ENCODE assay signal across 31 mouse cellular contexts in genomic region chr5:129077240-129077639, GRCm38 (mm10). TPM values are rescaled to one million over a fixed set of nuclear protein-coding genes. Genes with fewer than 3 reads are reported as not detected.
DNase-seq lines count a peak whose midpoint lies in the region; ATAC-seq and TF ChIP-seq lines count a peak whose summit lies in the region.
"Had no signal": no experiment of that assay in that cellular context is flagged by ENCODE, and none has a peak within 500 bp of the region (broad histone marks: within the 10 kb centered on the region; RNA-seq: fewer than 3 reads in every experiment).

No protein-coding gene starts in this region.

- no peak for TF ChIP-seq EP300 in liver, postnatal 0 days (IDR thresholded peaks at IDR 0.05; ENCODE audit: low read depth)

- H3K9me3 ChIP-seq in liver, postnatal 0 days (ENCODE audit: low read length): no peaks in the 10 kb centered on the region
- no peaks in the 10 kb centered on the region for H3K9me3 ChIP-seq in liver, embryonic 11.5 days (ENCODE audit: control insufficient read depth, low read length)
- H3K9me3 ChIP-seq in midbrain, embryonic 10.5 days (replicated peaks): no peaks in the 10 kb centered on the region
- H3K9me3 ChIP-seq: embryonic facial prominence, embryonic 15.5 days; forebrain, embryonic 15.5 days; heart, embryonic 15.5 days; limb, embryonic 15.5 days; liver, embryonic 15.5 days; midbrain, embryonic 15.5 days; neural tube, embryonic 13.5 days had no signal

- no peak overlapping the region for H3K9ac ChIP-seq in liver, postnatal 0 days (replicated peaks)
- H3K9ac ChIP-seq in liver, embryonic 11.5 days (ENCODE audit: low read depth, low read length): no peak overlapping the region
- H3K9ac ChIP-seq: embryonic facial prominence, embryonic 15.5 days; forebrain, embryonic 15.5 days; heart, embryonic 15.5 days; hindbrain, embryonic 14.5 days; limb, embryonic 15.5 days; liver, embryonic 15.5 days; midbrain, embryonic 15.5 days; neural tube, embryonic 13.5 days had no signal

- no peak overlapping the region for H3K4me2 ChIP-seq in liver, postnatal 0 days (ENCODE audit: low read depth, low read length)
- no peak overlapping the region for H3K4me2 ChIP-seq in liver, embryonic 11.5 days
- H3K4me2 ChIP-seq: embryonic facial prominence, embryonic 15.5 days; forebrain, embryonic 15.5 days; heart, embryonic 15.5 days; hindbrain, embryonic 14.5 days; limb, embryonic 15.5 days; liver, embryonic 15.5 days; midbrain, embryonic 15.5 days; neural tube, embryonic 13.5 days had no signal

- no peak overlapping the region for H3K4me3 ChIP-seq in liver, postnatal 0 days (ENCODE audit: low read depth, low read length)
- no peak overlapping the region for H3K4me3 ChIP-seq in liver, embryonic 11.5 days (ENCODE audit: low read depth, low read length)
- H3K4me3 ChIP-seq in midbrain, embryonic 10.5 days: no peak overlapping the region
- H3K4me3 ChIP-seq: embryonic facial prominence, embryonic 15.5 days; forebrain, embryonic 15.5 days; heart, embryonic 15.5 days; limb, embryonic 15.5 days; liver, embryonic 15.5 days; midbrain, embryonic 15.5 days; myocyte; neural tube, embryonic 13.5 days had no signal

- H3K27me3 ChIP-seq in liver, postnatal 0 days (ENCODE audit: insufficient read depth, low read length): no peaks in the 10 kb centered on the region
- no peaks in the 10 kb centered on the region for H3K27me3 ChIP-seq in liver, embryonic 11.5 days (replicated peaks; ENCODE audit: control insufficient read depth, insufficient read depth, low read length)
- H3K27me3 ChIP-seq in midbrain, embryonic 10.5 days (ENCODE audit: low read depth, poor library complexity, severe bottlenecking): no peaks in the 10 kb centered on the region
- H3K27me3 ChIP-seq: embryonic facial prominence, embryonic 15.5 days; forebrain, embryonic 15.5 days; heart, embryonic 15.5 days; limb, embryonic 15.5 days; liver, embryonic 15.5 days; midbrain, embryonic 15.5 days; neural tube, embryonic 13.5 days had no signal

- no peaks in the 10 kb centered on the region for H3K4me1 ChIP-seq in liver, postnatal 0 days (ENCODE audit: insufficient read depth)
- no peaks in the 10 kb centered on the region for H3K4me1 ChIP-seq in liver, embryonic 11.5 days (replicated peaks; ENCODE audit: control insufficient read depth, insufficient read depth, low read length)
- H3K4me1 ChIP-seq in midbrain, embryonic 10.5 days: no peaks in the 10 kb centered on the region
- H3K4me1 ChIP-seq: limb, embryonic 15.5 days; liver, embryonic 15.5 days; midbrain, embryonic 15.5 days had no signal

- no peaks in the 10 kb centered on the region for H3K36me3 ChIP-seq in liver, postnatal 0 days (replicated peaks; ENCODE audit: insufficient read depth, low read length)
- no peaks in the 10 kb centered on the region for H3K36me3 ChIP-seq in liver, embryonic 11.5 days (ENCODE audit: control insufficient read depth, insufficient read depth, low read length)
- H3K36me3 ChIP-seq in midbrain, embryonic 10.5 days: no peaks in the 10 kb centered on the region
- H3K36me3 ChIP-seq: embryonic facial prominence, embryonic 15.5 days; forebrain, embryonic 15.5 days; G1E; heart, embryonic 15.5 days; limb, embryonic 15.5 days; liver, embryonic 15.5 days; midbrain, embryonic 15.5 days; neural tube, embryonic 13.5 days had no signal

- no peak for DNase-seq in liver, postnatal 0 days
- DNase-seq in liver, embryonic 11.5 days (ENCODE audit: low spot score): no peak
- peak; percentile 91 for DNase-seq in 416B (ENCODE audit: low read depth)
- DNase-seq in c-Kit-positive CD71-negative TER-119-negative erythroid progenitor cells, embryonic 14.5 days (ENCODE audit: low read depth): peak; percentile 29
- DNase-seq in embryo, embryonic 9.5 days (ENCODE audit: extremely low spot score): no peak
- no peak for DNase-seq in ovary, adult 18-20 months (ENCODE audit: low spot score)
- no peak for DNase-seq in midbrain, embryonic 10.5 days (ENCODE audit: low spot score)
- DNase-seq: adrenal gland, adult 8-10 months; cerebellum, adult 2 months; cerebellum, postnatal 25 days; gastrocnemius, postnatal 25 days; heart, postnatal 36 days; kidney, adult 18-20 months; left cerebral cortex, postnatal 4 days; right cerebral cortex, adult 18-20 months; thymus, adult 2 months had no signal

- ATAC-seq in liver, postnatal 0 days: peak; percentile 21; the same call in 1 of the 2 replicates
- no peak for ATAC-seq in liver, embryonic 11.5 days (replicated peaks; ENCODE audit: low FRiP score)
- ATAC-seq in megakaryocyte-erythroid progenitor cell, adult 5-6 weeks (replicated peaks; ENCODE audit: low FRiP score, low TSS enrichment, poor library complexity, severe bottlenecking): peak; percentile 41
- ATAC-seq: activated CD4-positive, CD25-positive, alpha-beta regulatory T cell, adult 4 months; forebrain, embryonic 15.5 days; inflammation-experienced regulatory T-cells, adult 6 months; midbrain, embryonic 15.5 days had no signal

- H3K27ac ChIP-seq in liver, postnatal 0 days (ENCODE audit: low read depth): no peak overlapping the region
- no peak overlapping the region for H3K27ac ChIP-seq in liver, embryonic 11.5 days (ENCODE audit: low read depth, low read length)
- no peak overlapping the region for H3K27ac ChIP-seq in midbrain, embryonic 10.5 days (replicated peaks)
- H3K27ac ChIP-seq: embryonic facial prominence, embryonic 15.5 days; forebrain, embryonic 15.5 days; heart, embryonic 15.5 days; hindbrain, embryonic 14.5 days; kidney, postnatal 0 days; limb, embryonic 15.5 days; liver, embryonic 15.5 days; midbrain, embryonic 15.5 days; neural tube, embryonic 13.5 days; stomach, postnatal 0 days had no signal

- WGBS in liver, postnatal 0 days (ENCODE audit: insufficient replicate concordance): 27% methylated on average over 5 of the region's 5 CpGs
- WGBS in liver, embryonic 11.5 days: 38% methylated on average over 5 of the region's 5 CpGs
- WGBS in midbrain, embryonic 10.5 days: 90% methylated on average over 5 of the region's 5 CpGs

- no peak for TF ChIP-seq CTCF in liver, postnatal 0 days (IDR thresholded peaks at IDR 0.05; ENCODE audit: low read depth)

RNA-seq across cellular contexts. Expression of gene Adgrd1, which starts 19.3 kb away (rescaled TPM):
- polyA plus RNA-seq in liver, postnatal 0 days (2015; fragmentation: Nextera tagmentation; extraction: Ambion mirVana): 0.32 and 0.34 TPM in 2 replicates
- polyA plus RNA-seq in liver, embryonic 11.5 days (2014; fragmentation: Nextera tagmentation; extraction: Ambion mirVana): not detected in 2 replicates
- 0.94 and 1.1 TPM in 2 replicates for total RNA-seq in megakaryocyte-erythroid progenitor cell, adult 5-6 weeks (2014; fragmentation: Nextera tagmentation)
- 0.14 TPM in 1 of 2 replicates, not detected in the other for total RNA-seq in megakaryocyte-erythroid progenitor cell, adult 5-6 weeks (2017)
- 0.09 and 0.16 TPM in 2 replicates for polyA plus RNA-seq in midbrain, embryonic 10.5 days (2016; fragmentation: Nextera tagmentation; extraction: Ambion mirVana)
- polyA plus RNA-seq: G1E had no signal

RNA-seq across cellular contexts. Expression of gene Ran, which starts 57.4 kb away (rescaled TPM):
- polyA plus RNA-seq in liver, postnatal 0 days (2015; fragmentation: Nextera tagmentation; extraction: Ambion mirVana): 183 and 206 TPM in 2 replicates
- polyA plus RNA-seq in liver, embryonic 11.5 days (2014; fragmentation: Nextera tagmentation; extraction: Ambion mirVana): 878 and 928 TPM in 2 replicates
- total RNA-seq in megakaryocyte-erythroid progenitor cell, adult 5-6 weeks (2014; fragmentation: Nextera tagmentation): 542 and 563 TPM in 2 replicates
- total RNA-seq in megakaryocyte-erythroid progenitor cell, adult 5-6 weeks (2017): 903 and 978 TPM in 2 replicates
- polyA plus RNA-seq in midbrain, embryonic 10.5 days (2016; fragmentation: Nextera tagmentation; extraction: Ambion mirVana): 965 and 1,091 TPM in 2 replicates

Comparison
In these comparisons a context has a peak if more than half of its experiments do, and no peak if none do; other contexts are left out.
1. DNase-seq: peak in 416B (single experiment) and c-Kit-positive CD71-negative TER-119-negative erythroid progenitor cells, embryonic 14.5 days (single experiment); none in liver, postnatal 0 days (single experiment), liver, embryonic 11.5 days (single experiment), embryo, embryonic 9.5 days (single experiment), ovary, adult 18-20 months (single experiment) and midbrain, embryonic 10.5 days (single experiment).